Mouse (Mus musculus): Measurements from ENCODE around the gene Cacng6. TPM values are rescaled to one million over a fixed set of nuclear protein-coding genes. Genes with fewer than 3 reads are reported as not detected.

Gene Cacng6
- polyA plus RNA-seq (2016; fragmentation: Nextera tagmentation; extraction: Ambion mirVana), result 0.22 and 0.27 TPM in 2 replicates

GRCm38 (mm10) chr7:3423895-3424294, at the start of gene Cacng6:
Gene Cacng6, plus strand, starts transcription at chr7:3424195.
- Histone ChIP-seq H3K27me3 (ENCODE audit: poor library complexity, severe bottlenecking) (peaks cover 76% of the 10 kb centered on the region), H3K4me3 (peak within 1 kb of the TSS; percentile 51), H3K27ac (peak within 1 kb of the TSS; percentile 65), H3K4me1 (peaks cover 20% of the 10 kb centered on the region), H3K9me3 (no peaks in the 10 kb centered on the region), H3K36me3 (replicated peaks) (no peaks in the 10 kb centered on the region)
- 27% methylated on average over 4 of the region's 4 CpGs for WGBS
- no peak for DNase-seq (ENCODE audit: extremely low spot score, low spot score)

GRCm38 (mm10) chr7:3376831-3377230, 47.2 kb upstream of the Cacng6 start:
- Histone ChIP-seq H3K27me3 (ENCODE audit: poor library complexity, severe bottlenecking) (no peaks in the 10 kb centered on the region), H3K4me1 (no peaks in the 10 kb centered on the region), H3K27ac (no peak overlapping the region), H3K36me3 (replicated peaks) (no peaks in the 10 kb centered on the region), H3K4me3 (no peak overlapping the region), H3K9me3 (no peaks in the 10 kb centered on the region)
- no peak for DNase-seq (ENCODE audit: extremely low spot score, low spot score)
- WGBS, result 55% methylated on average over 4 of the region's 4 CpGs

- H3K27ac ChIP-seq, result no peak overlapping the region
- no peaks in the 10 kb centered on the region for H3K9me3 ChIP-seq
- H3K4me1 ChIP-seq, result no peaks in the 10 kb centered on the region
- no peak overlapping the region for H3K4me3 ChIP-seq
- no peaks in the 10 kb centered on the region for H3K36me3 ChIP-seq (replicated peaks)
- H3K27me3 ChIP-seq (ENCODE audit: poor library complexity, severe bottlenecking), result no peaks in the 10 kb centered on the region
- 86% methylated on average over 9 of the region's 9 CpGs for WGBS
- DNase-seq (ENCODE audit: extremely low spot score, low spot score), result no peak
These were observed 41.9 kb upstream of the Cacng6 start for GRCm38 (mm10) chr7:3382123-3382522.

- 96% methylated on average over 5 of the region's 5 CpGs for WGBS
- H3K9me3 ChIP-seq, result no peaks in the 10 kb centered on the region
- no peak overlapping the region for H3K27ac ChIP-seq
- no peak for DNase-seq (ENCODE audit: extremely low spot score, low spot score)
- no peaks in the 10 kb centered on the region for H3K36me3 ChIP-seq (replicated peaks)
- H3K4me3 ChIP-seq, result no peak overlapping the region
- H3K27me3 ChIP-seq (ENCODE audit: poor library complexity, severe bottlenecking), result no peaks in the 10 kb centered on the region
- peaks cover 14% of the 10 kb centered on the region for H3K4me1 ChIP-seq
These were observed 39.1 kb upstream of the Cacng6 start for GRCm38 (mm10) chr7:3384807-3385319.

- DNase-seq (ENCODE audit: extremely low spot score, low spot score), result no peak
- Histone ChIP-seq H3K4me1 (peaks cover 27% of the 10 kb centered on the region), H3K27ac (no peak overlapping the region), H3K27me3 (ENCODE audit: poor library complexity, severe bottlenecking) (no peaks in the 10 kb centered on the region), H3K36me3 (replicated peaks) (no peaks in the 10 kb centered on the region), H3K4me3 (no peak overlapping the region), H3K9me3 (no peaks in the 10 kb centered on the region)
- 84% methylated on average over 6 of the region's 6 CpGs for WGBS
These were observed 37.8 kb upstream of the Cacng6 start for GRCm38 (mm10) chr7:3386036-3386730.

- H3K36me3 ChIP-seq (replicated peaks), result no peaks in the 10 kb centered on the region
- H3K4me1 ChIP-seq, result peaks cover 42% of the 10 kb centered on the region
- no peak overlapping the region for H3K27ac ChIP-seq
- no peak overlapping the region for H3K4me3 ChIP-seq
- no peak for DNase-seq (ENCODE audit: extremely low spot score, low spot score)
- no peaks in the 10 kb centered on the region for H3K27me3 ChIP-seq (ENCODE audit: poor library complexity, severe bottlenecking)
- H3K9me3 ChIP-seq, result no peaks in the 10 kb centered on the region
- 88% methylated on average over 18 of the region's 18 CpGs for WGBS
These were observed 36.2 kb upstream of the Cacng6 start for GRCm38 (mm10) chr7:3387761-3388160.

- Histone ChIP-seq H3K27me3 (ENCODE audit: poor library complexity, severe bottlenecking) (no peaks in the 10 kb centered on the region), H3K36me3 (replicated peaks) (peaks cover 2% of the 10 kb centered on the region), H3K4me1 (peaks cover 48% of the 10 kb centered on the region), H3K9me3 (peaks cover under 1% of the 10 kb centered on the region; the same call in 1 of the 2 replicates), H3K4me3 (peak overlapping the region; percentile 56; the same call in 1 of the 2 replicates), H3K27ac (no peak overlapping the region)
- DNase-seq (ENCODE audit: extremely low spot score, low spot score), result no peak
- WGBS, result 64% methylated on average over 6 of the region's 6 CpGs
These were observed 35.1 kb upstream of the Cacng6 start for GRCm38 (mm10) chr7:3388885-3389284.

- peak overlapping the region; percentile 56 for H3K4me3 ChIP-seq
- H3K36me3 ChIP-seq (replicated peaks), result peaks cover 10% of the 10 kb centered on the region
- WGBS, result 3% methylated on average over 16 of the region's 17 CpGs
- no peaks in the 10 kb centered on the region for H3K27me3 ChIP-seq (ENCODE audit: poor library complexity, severe bottlenecking)
- H3K27ac ChIP-seq, result peak overlapping the region; percentile 85
- DNase-seq (ENCODE audit: extremely low spot score, low spot score), result peak; percentile 63
- H3K9me3 ChIP-seq, result peaks cover 6% of the 10 kb centered on the region; the same call in 1 of the 2 replicates
- peaks cover 48% of the 10 kb centered on the region for H3K4me1 ChIP-seq
These were observed 34.3 kb upstream of the Cacng6 start for GRCm38 (mm10) chr7:3389444-3390412.

- WGBS, result under 1% methylated on average over 7 of the region's 7 CpGs
- peak within 1 kb of the TSS; percentile 85 for H3K27ac ChIP-seq
- H3K9me3 ChIP-seq, result peaks cover 6% of the 10 kb centered on the region; the same call in 1 of the 2 replicates
- peaks cover 19% of the 10 kb centered on the region for H3K36me3 ChIP-seq (replicated peaks)
- peak; percentile 34 for DNase-seq (ENCODE audit: extremely low spot score, low spot score)
- no peaks in the 10 kb centered on the region for H3K27me3 ChIP-seq (ENCODE audit: poor library complexity, severe bottlenecking)
- peak within 1 kb of the TSS; percentile 56 for H3K4me3 ChIP-seq
- peaks cover 48% of the 10 kb centered on the region for H3K4me1 ChIP-seq
These were observed 33.4 kb upstream of the Cacng6 start, which contains the start of gene Cacng8 for GRCm38 (mm10) chr7:3390413-3391080. Gene Cacng8, plus strand, starts transcription at chr7:3390683.

GRCm38 (mm10) chr7:3391081-3391451, 32.9 kb upstream of the Cacng6 start:
- Histone ChIP-seq H3K9me3 (peaks cover 6% of the 10 kb centered on the region; the same call in 1 of the 2 replicates), H3K27me3 (ENCODE audit: poor library complexity, severe bottlenecking) (no peaks in the 10 kb centered on the region), H3K4me1 (peaks cover 48% of the 10 kb centered on the region), H3K4me3 (peak overlapping the region; percentile 56), H3K36me3 (replicated peaks) (peaks cover 21% of the 10 kb centered on the region), H3K27ac (peak overlapping the region; percentile 85)
- WGBS, result 2% methylated on average over 12 of the region's 12 CpGs
- DNase-seq (ENCODE audit: extremely low spot score, low spot score), result no peak

GRCm38 (mm10) chr7:3391809-3392208, 32.2 kb upstream of the Cacng6 start:
- DNase-seq (ENCODE audit: extremely low spot score, low spot score), result peak; percentile 28
- Histone ChIP-seq H3K4me3 (peak overlapping the region; percentile 56), H3K36me3 (replicated peaks) (peaks cover 21% of the 10 kb centered on the region), H3K27ac (peak overlapping the region; percentile 85), H3K9me3 (peaks cover 6% of the 10 kb centered on the region; the same call in 1 of the 2 replicates), H3K4me1 (peaks cover 48% of the 10 kb centered on the region), H3K27me3 (ENCODE audit: poor library complexity, severe bottlenecking) (no peaks in the 10 kb centered on the region)
- WGBS, result 16% methylated on average over 4 of the region's 4 CpGs

GRCm38 (mm10) chr7:3397355-3397754, 26.6 kb upstream of the Cacng6 start:
- DNase-seq (ENCODE audit: extremely low spot score, low spot score), result no peak
- Histone ChIP-seq H3K4me1 (peaks cover 22% of the 10 kb centered on the region), H3K27me3 (ENCODE audit: poor library complexity, severe bottlenecking) (no peaks in the 10 kb centered on the region), H3K27ac (no peak overlapping the region), H3K36me3 (replicated peaks) (peaks cover 21% of the 10 kb centered on the region), H3K9me3 (peaks cover 6% of the 10 kb centered on the region; the same call in 1 of the 2 replicates), H3K4me3 (no peak overlapping the region)
- WGBS, result 78% methylated on average over 10 of the region's 10 CpGs

Data from forebrain, embryonic 10.5 days (tissue).